Mouse (Mus musculus): ENCODE data around the gene Chml.
A peak's percentile ranks its signal among the peaks of the same experiment; 100 is the strongest.

The Chml gene

GRCm38 (mm10) chr1:175646952-175647351 lies 45.7 kb downstream of the Chml start:
- peak; percentile 31 for DNase-seq

- DNase-seq: peak; percentile 83
Observed at GRCm38 (mm10) chr1:175643496-175644265, 49.0 kb downstream of the Chml start.

GRCm38 (mm10) chr1:175640435-175641150 lies 52.1 kb downstream of the Chml start:
- DNase-seq: peak; percentile 76

- DNase-seq: peak; percentile 68
Observed at GRCm38 (mm10) chr1:175639072-175639471, 53.6 kb downstream of the Chml start.

GRCm38 (mm10) chr1:175637677-175638076 lies 55.0 kb downstream of the Chml start:
- DNase-seq: peak; percentile 92

- DNase-seq: peak; percentile 46
Observed at GRCm38 (mm10) chr1:175632470-175632869, 60.2 kb downstream of the Chml start.

Data from heart, adult 11 months (tissue).